Mouse (Mus musculus) kidney, postnatal 14 days (tissue): Measurements from ENCODE around the gene Gpn2.
A peak's percentile ranks its signal among the peaks of the same experiment; 100 is the strongest.

Experiments used
- DNase-seq: peaks from one replicate; pipeline ENCODE4 v3.0.0; 2022; ENCODE audit warnings: mixed read lengths

Gene Gpn2

GRCm38 (mm10) chr4:133584059-133584951 is at the start of gene Gpn2:
Gene Gpn2 (plus strand): TSS chr4:133584362.
- peak; percentile 88 for DNase-seq

GRCm38 (mm10) chr4:133536081-133536480 is 48.1 kb upstream of the Gpn2 start:
- no peak for DNase-seq

- no peak for DNase-seq
Observed at GRCm38 (mm10) chr4:133536652-133537051, 47.5 kb upstream of the Gpn2 start.

- peak; percentile 98 for DNase-seq
Observed at GRCm38 (mm10) chr4:133545272-133546231, 38.6 kb upstream of the Gpn2 start, which contains the start of gene Nudc. Gene Nudc (minus strand): TSS chr4:133545996.

- no peak for DNase-seq
Observed at GRCm38 (mm10) chr4:133552029-133552428, 32.1 kb upstream of the Gpn2 start.

GRCm38 (mm10) chr4:133552768-133553447 is 31.3 kb upstream of the Gpn2 start, which contains the start of gene Nr0b2:
Gene Nr0b2 (plus strand): TSS chr4:133553376.
- DNase-seq, result no peak

- no peak for DNase-seq
Observed at GRCm38 (mm10) chr4:133553448-133554330, 30.5 kb upstream of the Gpn2 start.

- DNase-seq, result peak; percentile 72
Observed at GRCm38 (mm10) chr4:133557041-133557717, 27.0 kb upstream of the Gpn2 start.

GRCm38 (mm10) chr4:133559846-133560245 is 24.3 kb upstream of the Gpn2 start:
- DNase-seq, result no peak

GRCm38 (mm10) chr4:133561622-133562021 is 22.5 kb upstream of the Gpn2 start:
- no peak for DNase-seq

GRCm38 (mm10) chr4:133563123-133563571 is 21.0 kb upstream of the Gpn2 start:
- peak; percentile 76 for DNase-seq

GRCm38 (mm10) chr4:133567251-133567650 is 16.9 kb upstream of the Gpn2 start:
- DNase-seq, result no peak

- peak; percentile 39 for DNase-seq
Observed at GRCm38 (mm10) chr4:133569291-133570065, 14.7 kb upstream of the Gpn2 start.

- DNase-seq, result peak; percentile 79
Observed at GRCm38 (mm10) chr4:133570066-133570466, 14.1 kb upstream of the Gpn2 start.

- DNase-seq, result peak; percentile 95
Observed at GRCm38 (mm10) chr4:133574070-133574842, 9.9 kb upstream of the Gpn2 start, which contains the start of gene Gpatch3. Gene Gpatch3 (plus strand): TSS chr4:133574745.

GRCm38 (mm10) chr4:133574843-133575202 is 9.3 kb upstream of the Gpn2 start:
- no peak for DNase-seq

GRCm38 (mm10) chr4:133577983-133578382 is 6.2 kb upstream of the Gpn2 start:
- DNase-seq, result no peak

- DNase-seq, result no peak
Observed at GRCm38 (mm10) chr4:133583690-133584058, 488 bp upstream of the Gpn2 start.

- peak; percentile 86 for DNase-seq
Observed at GRCm38 (mm10) chr4:133592570-133592969, 8.4 kb downstream of the Gpn2 start.
